Mouse (Mus musculus): ENCODE measurements around the gene Crabp2.

Gene Crabp2

DNA sequence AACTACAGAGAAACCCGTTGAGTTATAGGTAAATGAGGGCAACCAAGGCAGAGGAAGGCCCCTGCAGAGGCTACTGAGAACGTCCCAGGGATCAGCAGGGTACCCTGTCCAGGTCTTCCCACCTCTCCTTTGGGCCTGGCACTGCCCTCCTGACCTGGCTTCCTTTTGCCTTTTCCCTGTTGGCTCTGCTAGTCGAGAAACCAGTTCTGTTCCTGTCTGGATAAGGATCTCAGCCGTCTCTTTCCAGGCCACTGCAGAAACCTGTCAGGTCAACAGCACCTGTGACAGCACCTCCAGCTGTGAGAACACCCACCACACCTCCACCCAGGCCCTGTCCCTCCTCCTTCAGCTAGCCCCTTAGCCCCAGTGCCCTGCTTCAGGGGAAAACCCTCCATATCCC is 10.0 kb downstream of the Crabp2 start:
- DNase-seq (ENCODE audit: low read depth, low spot score): no peak

DNA sequence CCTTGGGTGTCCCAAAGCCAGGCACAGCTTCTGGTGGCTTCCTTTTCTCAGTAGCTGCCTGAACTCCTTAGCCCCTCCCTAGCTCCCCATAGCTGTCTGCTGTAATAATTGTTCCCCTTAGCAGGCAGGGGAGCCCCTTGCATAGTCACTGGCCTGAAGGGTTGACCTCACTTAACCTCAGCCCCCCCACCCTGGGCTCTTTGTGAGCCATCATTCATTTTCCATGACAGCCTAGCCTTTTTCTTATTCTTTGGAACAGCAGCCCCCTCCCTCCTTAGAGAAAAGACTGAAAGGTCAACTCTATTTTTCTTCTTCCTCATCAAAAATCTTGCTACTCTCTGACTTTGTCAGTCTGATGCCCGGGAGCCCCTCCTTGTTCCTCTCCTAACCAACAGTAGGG is 10.5 kb downstream of the Crabp2 start:
- DNase-seq (ENCODE audit: low read depth, low spot score): no peak

DNA sequence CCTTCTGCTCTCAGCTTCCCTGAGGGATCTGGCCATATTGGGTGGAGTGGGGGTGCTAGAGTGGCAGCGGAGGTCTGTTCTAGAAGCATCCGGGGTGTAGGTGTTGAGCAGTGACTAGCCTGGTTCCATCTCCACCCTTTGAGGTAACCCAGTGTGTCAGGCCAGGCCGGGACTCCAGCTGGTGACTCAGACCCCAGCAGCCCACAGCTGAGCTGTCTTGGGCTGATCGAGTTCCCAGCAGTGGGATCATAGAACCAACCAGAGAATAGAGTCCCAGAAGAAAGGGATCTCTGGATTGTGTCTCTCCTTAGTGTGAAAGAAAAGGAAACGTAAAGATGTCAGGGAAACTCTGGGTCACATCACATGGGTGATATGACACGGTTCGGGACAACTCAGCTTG is 10.9 kb downstream of the Crabp2 start:
- DNase-seq (ENCODE audit: low read depth, low spot score): no peak

DNA sequence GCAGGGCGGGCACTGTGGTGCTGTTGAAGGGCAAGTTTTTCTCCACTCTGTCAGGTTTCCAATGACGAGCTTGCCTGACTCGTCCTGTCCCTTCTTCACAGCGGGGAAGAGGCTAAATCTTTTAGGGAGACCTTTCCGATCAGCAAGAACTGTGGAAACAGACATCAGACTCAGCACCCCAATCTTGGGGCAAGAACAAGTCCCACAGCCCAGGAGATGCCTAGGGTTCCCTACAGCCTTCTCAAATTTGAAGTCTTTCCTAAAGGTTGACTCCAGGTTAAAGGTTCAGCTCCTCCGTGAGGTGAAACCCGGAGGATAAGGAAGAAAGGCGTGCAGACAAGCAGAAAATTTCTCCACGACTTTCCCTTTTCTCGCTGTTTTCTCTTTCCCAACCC is 11.7 kb downstream of the Crabp2 start:
- no peak for DNase-seq (ENCODE audit: low read depth, low spot score)

DNA sequence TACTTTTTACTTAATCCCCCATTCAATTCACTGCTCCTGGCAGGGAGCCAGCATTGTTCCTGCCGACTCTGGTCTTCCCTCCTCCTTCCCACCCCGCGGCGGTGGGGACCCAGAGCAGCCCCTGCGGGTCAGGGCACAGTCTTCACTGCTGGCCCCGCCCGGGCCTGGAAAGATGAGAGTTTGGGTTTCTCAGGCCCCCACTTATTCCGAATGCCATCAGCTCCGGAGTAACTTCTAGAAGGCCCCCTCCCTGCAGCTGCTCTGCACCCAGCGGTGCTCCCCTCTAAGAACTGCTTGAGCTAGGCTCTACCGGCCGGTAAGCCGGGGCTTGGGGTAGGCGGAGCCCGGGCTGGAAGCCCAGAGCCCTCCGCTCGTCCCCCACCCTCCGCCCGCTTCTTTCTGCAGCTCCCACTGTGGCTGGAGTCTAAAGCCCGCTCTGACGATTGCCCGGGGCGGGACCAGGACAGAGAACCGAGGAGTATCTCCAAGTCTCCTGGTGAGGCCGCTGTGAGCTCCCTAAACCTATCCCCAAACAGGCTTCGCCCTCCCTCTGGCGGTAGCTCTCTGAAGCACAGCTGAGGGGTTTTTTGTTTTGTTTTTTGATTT is 12.2 kb downstream of the Crabp2 start:
- peak; percentile 88 for DNase-seq (ENCODE audit: low read depth, low spot score)

DNA sequence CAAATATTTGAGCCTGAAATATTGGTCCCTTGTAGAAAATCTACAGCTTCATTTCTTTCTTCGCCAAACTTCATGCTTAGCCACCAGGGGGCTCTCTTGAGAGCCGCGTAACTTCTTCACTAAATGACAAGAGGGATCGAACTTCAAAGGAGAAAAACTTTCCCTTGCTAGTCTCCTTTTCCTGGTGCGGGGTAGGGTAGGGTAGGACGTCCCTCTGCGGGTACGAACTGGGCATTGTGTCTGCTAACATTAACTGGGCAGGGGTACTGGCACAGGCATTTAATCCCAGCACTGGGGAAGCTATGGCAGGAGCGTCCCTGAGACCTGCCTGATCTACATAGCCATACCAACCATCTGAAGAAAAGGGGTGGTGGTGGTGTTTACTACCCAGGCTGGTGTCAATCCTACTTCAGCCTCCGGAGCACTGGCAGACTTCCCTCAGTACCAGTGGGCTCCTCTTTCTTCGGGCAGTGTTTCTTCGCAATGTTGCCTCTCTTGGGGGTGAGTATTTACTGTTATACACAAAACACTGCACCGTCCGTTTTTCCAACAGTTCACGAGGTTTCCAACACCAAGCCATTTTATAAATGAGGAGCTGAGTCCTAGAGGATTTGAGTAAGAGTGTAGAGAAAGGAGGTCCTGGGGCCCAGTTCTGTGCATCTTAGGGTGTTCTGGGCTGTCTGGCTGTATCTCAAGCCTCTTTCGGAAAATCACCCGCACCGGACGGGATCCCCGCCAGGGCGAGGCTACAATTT is 21.9 kb downstream of the Crabp2 start:
- no peak for DNase-seq (ENCODE audit: low read depth, low spot score)

DNA sequence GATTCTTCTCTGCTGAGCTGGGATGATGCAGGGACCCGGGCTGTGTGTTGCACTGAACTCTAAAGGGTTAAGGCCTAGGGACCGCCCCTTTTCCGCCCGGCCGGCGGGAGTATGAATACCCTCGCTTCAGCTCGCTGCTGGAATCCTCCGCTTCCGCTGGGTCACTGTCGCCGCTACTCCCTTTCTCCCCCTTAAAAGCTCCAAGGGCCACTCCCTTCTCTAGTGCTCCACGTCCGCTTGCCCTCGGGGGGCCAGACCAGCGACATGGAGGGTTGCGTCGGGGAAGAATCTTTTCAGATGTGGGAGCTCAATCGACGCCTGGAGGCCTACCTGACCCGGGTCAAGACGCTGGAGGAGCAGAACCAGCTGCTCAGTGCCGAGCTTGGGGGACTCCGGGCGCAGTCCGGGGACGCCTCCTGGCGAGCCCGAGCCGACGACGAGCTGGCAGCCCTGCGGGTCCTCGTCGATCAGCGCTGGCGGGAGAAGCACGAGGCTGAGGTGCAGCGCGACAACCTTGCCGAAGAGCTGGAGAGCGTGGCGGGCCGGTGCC is 22.5 kb downstream of the Crabp2 start, which contains the start of gene Nes:
Gene Nes (plus strand): TSS at position 140 of the 550 bp plus-strand sequence.
- no peak for DNase-seq (ENCODE audit: low read depth, low spot score)

DNA sequence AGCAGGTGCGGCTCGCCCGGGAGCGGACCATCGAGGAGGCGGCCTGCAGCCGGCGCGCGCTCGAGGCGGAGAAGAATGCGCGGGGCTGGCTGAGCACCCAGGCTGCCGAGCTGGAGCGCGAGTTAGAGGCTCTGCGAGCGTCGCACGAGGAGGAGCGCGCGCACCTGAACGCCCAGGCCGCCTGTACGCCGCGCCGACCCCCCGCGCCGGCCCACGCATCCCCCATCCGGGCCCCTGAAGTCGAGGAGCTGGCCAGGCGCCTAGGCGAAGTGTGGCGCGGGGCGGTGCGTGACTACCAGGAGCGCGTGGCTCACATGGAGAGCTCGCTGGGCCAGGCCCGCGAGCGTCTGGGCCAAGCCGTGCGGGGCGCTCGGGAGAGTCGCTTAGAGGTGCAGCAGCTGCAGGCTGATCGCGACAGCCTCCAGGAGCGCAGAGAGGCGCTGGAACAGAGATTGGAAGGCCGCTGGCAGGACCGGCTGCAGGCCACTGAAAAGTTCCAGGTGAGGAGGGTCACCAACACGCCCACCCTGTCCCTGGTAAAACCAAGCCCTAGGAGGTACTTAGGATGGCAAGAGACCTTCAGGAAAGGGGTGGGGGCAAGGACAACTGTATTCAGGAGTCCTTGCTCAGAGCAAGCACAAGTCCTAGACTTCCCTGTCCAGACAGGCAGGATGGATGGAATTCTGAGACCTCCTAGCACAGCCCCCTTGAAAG is 23.2 kb downstream of the Crabp2 start:
- DNase-seq (ENCODE audit: low read depth, low spot score): no peak

DNA sequence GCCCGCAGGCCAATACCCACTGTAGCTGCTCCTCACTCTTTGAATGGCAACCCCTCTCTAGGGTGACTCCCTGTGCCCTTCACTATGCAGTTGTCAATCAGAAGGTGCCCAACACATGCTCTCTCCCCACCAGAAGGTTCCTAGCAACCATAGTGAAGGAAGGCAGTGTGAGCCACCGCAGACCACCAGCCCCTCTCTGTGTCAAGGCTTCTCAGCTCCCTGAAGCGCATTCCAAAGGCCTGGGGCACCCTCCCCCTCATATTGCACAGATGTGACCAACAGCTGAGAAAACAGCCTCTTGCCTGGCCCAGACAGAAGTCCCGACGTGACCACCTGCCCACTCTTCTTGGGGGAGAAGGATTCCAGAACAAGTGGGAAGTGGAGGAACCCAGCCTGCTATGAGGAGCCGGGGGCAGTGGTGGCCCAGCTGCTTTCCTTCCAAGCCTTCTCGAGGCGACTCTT is 23.8 kb downstream of the Crabp2 start:
- DNase-seq (ENCODE audit: low read depth, low spot score): no peak

DNA sequence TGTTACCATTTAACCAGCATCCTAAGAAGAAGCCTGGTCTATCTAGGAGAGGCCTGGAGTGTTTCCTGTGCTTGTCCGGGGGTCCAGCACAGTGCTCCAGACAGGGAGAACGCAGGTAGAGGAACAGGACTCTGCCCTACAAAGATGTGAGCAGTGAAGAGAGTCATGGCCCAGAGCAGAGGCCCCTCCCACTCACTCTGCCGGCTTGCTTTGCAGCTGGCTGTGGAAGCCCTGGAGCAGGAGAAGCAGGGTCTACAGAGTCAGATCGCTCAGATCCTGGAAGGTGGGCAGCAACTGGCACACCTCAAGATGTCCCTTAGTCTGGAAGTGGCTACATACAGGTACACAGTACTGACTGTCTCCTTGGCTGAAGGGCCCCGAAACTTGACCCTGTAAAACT is 24.3 kb downstream of the Crabp2 start:
- no peak for DNase-seq (ENCODE audit: low read depth, low spot score)

DNA sequence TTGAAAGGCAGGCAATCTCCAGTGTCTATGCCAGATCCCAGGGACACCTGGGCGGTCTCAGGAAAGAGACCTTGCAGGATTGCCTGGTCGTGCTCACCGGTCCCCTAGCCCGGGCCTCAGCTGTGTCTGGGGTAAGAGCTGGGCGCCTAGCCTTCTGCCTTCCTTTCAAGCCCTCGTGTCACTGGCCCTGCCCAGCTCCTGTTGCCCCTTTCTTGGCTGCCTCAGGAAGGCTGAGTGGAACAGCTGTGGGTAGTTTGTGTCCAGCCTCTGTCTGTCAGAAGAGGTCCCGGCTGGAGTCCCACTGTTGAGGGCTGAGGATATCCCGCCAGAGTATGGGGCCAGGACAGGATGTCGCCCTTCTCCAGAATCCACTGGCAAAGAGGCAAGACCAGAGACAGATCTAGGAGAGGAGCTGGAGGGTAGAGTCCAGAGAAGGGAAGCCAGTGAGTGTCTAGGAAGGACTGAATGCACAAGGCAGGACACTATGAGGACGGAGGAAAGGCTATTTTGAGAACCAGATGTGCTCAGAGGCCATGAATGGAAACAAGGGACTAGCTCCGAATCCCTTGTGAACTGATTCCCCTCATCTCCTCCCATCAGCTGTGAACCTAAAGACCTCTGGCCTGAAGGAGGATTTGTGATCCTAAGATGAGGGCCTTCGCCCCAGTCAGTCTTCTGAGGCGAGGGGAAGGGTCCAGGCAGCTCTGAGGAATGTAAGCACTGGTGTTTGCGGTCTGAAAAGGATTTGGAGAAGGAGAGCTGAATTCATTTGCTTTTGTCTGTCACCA is 25.3 kb downstream of the Crabp2 start:
- no peak for DNase-seq (ENCODE audit: low read depth, low spot score)

DNA sequence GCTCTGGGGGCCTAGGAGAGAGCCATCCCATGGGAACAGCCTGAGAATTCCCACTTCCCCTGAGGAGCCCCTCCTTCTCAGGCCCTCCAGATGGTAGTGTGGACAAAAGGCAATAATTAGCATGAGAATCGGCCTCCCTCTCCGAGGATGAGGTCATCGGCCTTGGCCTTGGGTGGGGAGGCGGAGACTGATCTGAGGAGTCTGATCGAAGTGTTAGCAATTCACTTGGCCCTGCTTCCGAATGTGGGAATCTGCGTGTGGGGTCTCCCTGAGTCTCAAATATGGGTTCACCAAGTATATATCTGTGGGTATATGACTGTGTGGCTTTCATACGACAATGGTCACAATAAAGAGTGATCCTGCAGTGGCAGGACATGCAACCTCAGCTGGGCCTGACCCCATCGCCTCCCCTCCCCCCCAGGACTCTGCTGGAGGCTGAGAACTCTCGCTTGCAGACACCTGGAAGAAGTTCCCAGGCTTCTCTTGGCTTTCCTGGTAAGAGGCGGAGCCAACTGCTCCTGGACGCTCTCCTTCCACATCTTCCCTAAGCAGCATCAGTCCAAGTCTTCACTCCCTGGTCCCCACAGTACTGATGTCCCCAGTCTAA is 26.0 kb downstream of the Crabp2 start:
- DNase-seq (ENCODE audit: low read depth, low spot score): no peak

DNA sequence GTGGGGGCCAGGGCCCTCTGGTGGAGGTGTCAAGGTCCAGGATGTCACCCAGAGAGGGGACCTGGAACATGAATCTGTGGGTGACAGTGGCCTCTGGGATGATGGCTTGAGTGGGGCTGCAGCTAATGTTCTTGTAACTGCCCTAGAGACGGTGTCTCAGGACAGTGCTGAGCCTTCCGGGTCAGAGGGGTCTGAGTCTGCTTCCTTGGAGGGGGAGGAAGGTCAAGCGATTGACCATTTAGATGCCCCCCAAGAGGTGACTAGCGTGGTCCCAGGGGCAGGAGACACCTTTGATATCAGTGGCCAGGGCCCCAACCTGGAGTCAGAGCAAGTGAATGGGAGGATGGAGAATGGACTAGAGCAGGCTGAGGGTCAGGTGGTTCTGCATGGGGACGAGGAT is 31.0 kb downstream of the Crabp2 start:
- no peak for DNase-seq (ENCODE audit: low read depth, low spot score)

DNA sequence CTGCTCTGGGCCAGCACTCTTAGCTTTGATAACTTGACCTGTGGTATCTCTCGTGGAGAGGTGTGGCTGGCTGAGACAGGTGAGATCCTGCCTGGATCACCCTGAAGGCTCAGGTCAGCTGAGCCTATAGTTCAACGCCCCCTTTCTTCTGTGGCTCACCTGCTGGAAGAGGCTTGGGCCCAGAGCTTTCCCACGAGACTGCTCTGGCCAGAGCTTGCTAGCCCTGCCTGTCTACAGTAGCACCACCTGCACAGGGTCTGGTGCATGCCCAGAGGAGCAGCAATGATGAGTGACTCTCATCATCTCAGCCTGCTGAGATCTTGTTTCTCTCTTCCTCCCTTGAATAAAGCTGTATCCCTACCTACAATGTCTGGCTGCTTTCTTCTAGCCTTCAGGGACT is 31.6 kb downstream of the Crabp2 start:
- no peak for DNase-seq (ENCODE audit: low read depth, low spot score)

DNA sequence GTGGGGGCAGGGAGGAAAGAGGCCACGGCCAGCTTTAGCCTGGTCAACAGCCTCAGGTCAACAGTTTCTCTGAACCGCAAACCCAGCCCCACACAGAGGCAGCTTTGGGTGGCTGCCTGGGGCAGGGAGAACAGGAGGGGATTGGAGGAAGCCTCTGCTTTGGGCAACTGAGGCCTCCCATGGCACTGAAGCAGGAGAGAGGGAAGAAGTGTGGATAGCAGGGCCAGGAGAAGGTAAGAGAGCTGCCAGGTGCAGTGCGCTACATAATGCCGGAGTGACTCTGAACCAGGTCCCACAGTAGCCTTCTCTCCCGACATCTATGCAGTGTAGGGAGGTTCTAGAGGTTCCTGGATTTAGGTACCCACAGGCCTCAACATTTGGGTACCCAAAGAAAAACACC is 32.3 kb downstream of the Crabp2 start:
- no peak for DNase-seq (ENCODE audit: low read depth, low spot score)

DNA sequence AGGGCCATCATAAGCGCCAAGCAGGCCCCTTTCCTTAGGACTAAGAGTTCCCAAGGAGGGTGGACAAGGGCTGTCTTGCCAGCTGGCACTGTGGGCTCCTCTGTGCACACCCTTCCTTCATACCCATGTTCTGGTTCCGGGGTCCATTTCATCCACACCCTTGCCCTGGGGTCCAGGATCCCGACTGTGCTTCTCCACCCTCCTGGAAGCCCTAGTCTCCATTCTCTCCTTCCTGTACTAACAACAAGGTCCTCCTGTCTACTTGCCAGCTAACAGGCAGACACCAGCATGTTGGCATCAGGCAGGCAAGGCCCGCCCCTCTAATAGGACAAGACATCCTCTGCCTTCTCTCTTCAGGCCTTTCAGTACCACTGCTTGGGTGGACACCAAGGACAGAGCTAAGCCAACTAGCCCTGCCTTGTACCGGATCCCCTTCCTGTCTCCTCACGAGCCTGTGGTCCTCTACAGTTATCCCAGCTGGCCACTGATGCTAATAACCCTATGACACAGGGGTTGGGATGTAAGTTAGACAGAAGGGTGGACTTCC is 32.8 kb downstream of the Crabp2 start:
- DNase-seq (ENCODE audit: low read depth, low spot score): no peak

DNA sequence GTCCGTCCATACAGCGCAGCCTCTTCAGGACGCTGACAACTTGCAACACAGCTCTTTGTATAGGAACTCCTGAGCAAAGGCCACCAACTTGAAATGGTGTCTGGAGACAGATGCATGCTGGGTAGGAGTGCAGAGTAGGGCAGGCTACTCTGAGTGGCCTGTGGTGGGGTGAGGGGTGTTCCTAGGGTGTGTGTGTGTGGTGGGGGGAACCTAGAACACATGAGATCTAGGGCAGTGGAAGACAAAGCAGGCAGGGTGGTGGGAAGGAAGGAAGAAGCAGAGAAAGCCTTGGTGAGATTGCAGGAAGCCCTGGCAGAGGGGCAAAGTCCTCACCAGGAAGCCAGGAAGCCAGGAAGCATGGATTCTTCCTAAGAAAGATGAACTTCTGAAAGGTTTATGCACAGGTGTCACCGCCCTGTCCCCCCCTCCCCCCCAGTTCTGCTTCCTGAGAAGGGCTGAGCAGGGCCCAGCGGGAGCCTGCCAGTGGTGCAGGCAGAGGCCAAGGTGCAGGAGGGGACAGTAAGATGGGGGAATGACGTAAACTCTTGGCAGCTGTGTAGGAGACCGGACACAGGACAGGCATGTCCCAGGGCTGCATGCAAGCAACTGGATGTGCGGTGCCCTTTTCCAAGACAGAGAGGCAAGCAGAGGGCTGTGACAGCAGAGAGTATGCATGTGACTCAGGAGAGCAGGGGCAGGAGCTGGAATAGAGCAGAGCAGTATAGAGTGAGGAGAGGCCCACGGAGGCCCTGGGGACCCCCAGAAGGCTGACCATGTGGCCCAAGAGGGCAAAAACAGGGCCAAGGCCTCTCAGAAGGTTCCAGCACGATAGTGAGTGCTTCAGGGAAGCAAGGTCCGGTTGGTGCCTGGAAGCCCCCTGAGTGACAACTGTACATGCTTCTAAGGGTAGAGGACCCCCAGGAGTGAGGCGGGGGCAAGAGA is 33.7 kb downstream of the Crabp2 start:
- DNase-seq (ENCODE audit: low read depth, low spot score): no peak

DNA sequence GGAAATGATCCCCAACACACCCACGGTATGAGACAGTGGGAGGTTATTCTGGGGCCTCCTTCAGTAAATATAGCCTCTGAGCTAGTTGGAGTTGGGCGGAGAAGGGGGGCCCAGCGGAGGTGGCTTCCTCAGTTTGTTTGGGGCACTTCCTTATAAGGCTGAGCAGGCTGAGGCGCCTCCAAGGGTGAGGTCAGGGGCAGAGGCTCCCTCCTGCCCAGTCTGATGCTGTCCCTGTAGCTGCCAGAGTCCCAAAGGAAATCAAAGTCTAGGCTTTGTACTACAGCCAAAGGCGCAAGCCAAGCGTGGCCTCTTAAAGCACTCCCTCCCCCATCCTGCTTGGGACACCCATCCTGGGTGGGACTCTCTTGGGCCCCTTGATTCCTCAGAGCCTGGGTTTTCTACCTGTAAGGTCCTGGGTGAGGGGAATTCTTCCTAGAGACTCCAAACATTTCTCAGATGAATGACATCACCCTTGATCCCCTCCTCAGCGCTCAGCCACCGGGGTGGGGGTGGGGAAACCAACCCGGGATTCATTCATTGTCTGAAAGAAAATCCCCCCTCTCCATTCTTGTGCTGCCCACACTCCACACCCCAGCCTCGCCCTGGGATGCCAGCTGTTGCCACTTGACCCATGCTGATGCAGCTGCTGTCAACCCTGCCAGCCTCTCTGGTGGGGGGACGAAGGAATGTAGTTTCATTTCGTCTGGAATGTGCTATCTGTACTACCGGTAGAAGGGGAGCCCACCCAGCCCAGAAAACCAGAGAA is 34.6 kb downstream of the Crabp2 start:
- no peak for DNase-seq (ENCODE audit: low read depth, low spot score)

DNA sequence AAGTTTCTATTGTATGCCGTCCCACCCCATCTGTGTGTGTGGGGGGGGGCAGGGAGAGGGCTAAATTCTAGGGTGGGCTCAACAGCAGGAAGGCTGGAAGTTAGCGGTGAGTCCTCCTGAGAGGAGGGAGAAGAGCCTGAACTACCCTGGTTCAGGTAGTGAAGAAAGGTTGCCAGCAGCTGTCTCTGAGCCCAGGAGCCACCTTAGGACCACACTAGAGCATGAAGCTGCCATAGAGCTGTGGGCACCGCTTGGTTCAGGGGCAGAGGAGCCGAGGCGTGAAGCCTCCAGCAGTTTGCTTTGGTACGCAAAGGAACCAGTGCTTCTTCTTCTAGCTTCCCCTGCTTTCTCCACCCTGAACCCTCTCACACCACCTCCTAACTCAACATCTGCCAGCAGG is 35.2 kb downstream of the Crabp2 start:
- no peak for DNase-seq (ENCODE audit: low read depth, low spot score)
